Mouse (Mus musculus) cerebellum, adult 11 months (tissue): Measurements from ENCODE around the gene Tmem147.

Source experiments
- DNase-seq: peaks from one replicate; pipeline ENCODE4 v3.0.0; 2022

Tmem147 gene

DNA sequence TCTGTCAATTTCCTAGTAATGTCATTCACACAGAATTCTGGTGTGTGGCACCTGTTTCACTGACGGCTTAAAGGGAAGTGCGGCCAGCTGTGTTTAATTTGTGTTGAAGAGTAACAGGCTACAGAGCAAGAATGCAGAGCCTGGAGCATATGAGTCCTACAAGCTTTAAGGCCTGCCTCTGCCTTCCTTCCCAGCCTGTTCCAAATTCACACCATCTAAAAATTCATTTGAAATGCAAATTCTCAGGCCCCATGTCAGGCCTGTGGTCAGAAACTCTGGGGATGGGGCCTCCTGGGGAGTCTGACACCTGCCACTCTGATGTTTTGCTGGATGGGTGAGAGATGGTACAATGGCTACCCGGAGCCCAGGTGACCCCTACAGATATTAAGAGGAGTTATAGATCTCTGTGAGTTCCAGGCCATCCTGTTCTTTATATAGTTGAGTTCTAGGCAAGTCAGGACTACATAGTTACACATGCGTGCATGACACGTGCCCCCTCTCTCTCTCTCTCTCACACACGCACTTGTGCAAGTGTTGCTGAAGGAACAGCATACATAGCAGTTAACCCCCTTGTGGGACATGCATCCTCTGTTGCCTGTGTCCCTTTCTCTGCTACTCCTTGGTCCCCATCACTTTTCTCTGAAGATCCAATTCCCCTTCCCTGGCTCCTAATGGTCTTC, 5.9 kb downstream of the Tmem147 start:
- no peak for DNase-seq

DNA sequence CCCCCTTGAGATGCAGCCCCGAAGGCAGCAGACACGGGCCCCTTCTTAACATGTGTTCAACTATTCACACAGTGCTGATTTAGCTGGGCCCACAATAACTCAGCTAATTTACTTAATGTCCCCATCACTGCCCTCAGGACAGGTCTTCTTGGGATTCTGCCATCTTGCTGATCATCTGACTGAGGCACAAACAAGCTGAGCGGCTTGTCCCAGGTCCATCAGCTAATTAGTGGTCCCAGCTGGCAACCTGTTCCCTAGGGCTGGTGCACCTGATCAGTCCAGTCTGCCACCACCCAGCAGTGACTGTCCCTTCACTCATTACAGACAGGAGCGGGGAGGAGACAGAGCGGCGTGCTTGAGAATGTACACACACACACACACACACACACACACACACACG, 8.1 kb downstream of the Tmem147 start:
- DNase-seq: no peak

DNA sequence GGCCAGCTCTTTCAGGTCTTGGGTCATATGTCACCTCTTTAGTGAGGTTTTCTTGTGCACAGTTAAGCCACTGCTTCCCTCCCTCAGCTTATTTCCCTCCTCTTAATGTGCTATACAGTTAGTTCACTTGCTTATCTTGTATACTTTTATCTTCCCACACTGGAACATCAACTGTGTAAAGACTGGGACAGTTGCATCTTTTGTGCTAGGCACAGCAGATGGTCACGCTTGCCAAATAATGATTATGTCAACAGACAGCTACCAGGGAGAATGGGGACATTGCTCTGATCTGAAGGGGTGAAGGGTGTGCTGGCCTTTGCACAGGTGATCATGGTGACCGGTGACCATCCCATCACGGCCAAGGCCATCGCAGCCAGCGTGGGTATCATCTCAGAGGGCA, 9.7 kb downstream of the Tmem147 start:
- DNase-seq: no peak

DNA sequence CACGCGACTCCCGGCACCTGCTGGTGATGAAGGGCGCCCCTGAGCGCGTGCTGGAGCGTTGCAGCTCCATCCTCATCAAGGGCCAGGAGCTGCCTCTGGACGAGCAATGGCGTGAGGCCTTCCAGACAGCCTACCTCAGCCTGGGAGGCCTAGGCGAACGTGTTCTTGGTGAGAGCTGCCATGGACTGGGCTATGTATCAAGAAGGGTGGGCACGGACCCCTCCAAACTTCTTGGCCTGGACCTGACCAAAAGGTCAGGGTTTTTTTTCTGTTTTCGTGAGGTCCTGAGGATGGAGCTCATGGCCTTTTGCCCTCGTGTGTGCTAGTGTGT, 11.7 kb downstream of the Tmem147 start:
- DNase-seq: no peak

DNA sequence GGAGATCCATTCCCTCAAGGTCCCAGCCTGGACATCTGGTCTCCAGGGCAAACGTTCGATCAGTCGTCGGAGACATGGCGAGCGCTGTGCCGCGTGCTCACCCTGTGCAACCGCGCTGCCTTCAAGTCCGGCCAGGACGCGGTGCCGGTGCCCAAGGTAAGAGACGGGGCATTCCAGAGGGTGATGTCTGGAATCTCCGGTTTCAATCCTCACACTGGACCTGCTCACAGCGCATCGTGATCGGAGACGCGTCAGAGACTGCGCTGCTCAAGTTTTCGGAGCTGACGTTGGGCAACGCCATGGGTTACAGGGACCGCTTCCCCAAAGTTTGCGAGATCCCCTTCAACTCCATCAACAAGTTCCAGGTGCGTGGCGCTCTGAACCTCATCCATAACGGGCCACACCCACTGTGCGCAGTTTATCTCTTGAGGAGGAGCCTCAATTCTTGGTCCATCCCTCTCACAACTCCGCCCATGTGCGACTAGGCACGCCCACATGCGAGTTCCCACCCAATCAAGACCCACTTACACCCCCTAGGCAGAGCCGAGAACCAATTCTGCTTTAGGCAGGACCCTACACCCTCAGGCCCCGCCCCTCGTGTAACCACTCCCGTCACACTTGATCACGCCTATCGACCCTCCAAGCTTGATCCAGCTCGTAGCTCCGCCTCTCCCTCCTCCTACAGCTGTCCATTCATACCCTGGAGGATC, 12.2 kb downstream of the Tmem147 start:
- DNase-seq: no peak

DNA sequence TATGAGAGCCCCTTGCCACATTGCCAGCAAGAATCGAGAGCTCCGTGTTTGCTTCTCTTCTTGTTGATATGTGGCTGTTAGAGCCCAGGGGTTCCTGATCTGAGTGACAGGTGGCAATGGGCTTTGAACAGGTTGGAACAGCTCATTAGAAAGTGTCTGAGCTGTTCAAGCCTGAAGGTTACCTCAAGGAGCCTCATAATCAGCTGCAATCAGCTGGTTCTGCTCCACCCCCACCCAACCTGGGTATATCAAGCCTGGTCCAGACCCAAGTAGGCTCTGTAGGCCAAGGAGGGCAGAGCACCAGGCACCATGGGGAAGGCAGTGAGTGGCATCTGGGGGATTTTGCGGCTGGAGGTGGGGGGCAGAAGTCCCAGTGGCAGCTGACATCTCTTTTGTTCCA, 17.4 kb downstream of the Tmem147 start, which contains the start of gene Atp4a:
Gene Atp4a (plus strand): TSS at position 268 of the 400 bp plus-strand sequence.
- no peak for DNase-seq

DNA sequence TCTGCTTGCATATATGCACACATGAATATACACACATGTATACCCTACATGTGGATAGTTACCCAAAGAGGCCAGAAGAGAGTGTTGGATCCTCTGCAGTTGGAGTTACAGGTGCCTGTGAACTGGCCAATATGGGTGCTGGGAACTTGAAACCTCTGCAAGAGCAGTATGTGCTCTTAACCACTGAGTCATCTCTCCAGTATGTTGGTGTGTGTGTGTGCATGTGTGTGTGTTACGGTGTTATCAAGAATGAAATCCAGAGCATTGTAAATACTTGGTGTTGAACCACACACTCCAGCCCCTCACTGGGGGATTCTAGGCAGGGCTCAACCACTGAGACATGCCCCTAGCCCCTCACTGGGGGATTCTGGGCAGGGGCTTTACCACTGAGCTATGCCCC, 21.9 kb downstream of the Tmem147 start:
- DNase-seq: no peak

DNA sequence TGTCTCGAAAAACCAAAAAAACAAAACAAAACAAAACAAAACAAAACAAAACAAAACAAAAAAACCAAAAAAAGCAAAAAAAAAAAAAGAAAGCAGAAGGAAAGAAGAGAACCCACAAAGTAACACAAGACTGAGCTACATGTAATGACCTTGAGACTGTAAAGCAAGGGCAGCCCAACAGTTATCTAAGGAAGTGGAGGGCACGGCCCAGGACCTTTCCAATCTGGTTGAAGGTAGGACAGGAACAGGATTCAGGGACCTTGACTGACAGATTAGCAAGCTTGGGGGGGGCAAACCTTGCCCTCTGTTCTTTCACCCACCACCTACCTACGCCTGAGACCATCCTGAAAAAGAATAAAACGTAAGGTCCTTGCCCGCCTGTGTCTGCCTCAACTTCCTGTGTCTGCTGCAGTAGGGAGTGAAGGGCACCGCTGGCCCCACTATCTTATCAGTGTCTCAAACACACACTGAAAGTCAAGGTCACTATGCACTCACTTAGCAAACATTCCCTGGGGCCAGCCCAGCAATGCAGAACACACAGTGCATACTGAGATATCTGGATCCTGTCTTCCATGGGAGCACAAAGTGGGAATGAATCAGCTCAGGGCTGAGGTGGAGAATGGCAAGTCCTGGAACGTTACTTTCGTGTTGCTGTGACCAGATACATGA, 23.0 kb downstream of the Tmem147 start:
- DNase-seq: no peak

DNA sequence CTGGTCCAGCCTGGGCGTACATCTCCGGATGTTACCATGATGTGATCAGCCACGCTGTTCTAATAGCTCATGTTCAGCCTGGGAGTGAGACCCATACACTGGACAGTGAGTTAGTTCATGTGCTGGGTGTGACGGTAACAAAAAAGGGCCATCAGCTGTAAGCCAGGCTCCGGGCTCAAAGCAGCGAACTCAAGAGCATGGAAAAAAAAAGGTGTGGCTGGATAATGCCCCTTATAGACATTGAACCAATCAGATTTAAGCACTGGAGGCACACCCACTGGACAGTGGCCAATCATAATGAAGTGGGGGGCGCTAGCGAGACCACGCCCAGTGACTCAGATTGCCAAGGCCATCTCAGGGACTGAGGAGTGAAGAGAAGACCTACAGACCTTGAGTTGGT, 30.8 kb downstream of the Tmem147 start, which contains the start of gene 2200002J24Rik:
Gene 2200002J24Rik (plus strand): TSS at position 338 of the 400 bp plus-strand sequence.
- DNase-seq: no peak

DNA sequence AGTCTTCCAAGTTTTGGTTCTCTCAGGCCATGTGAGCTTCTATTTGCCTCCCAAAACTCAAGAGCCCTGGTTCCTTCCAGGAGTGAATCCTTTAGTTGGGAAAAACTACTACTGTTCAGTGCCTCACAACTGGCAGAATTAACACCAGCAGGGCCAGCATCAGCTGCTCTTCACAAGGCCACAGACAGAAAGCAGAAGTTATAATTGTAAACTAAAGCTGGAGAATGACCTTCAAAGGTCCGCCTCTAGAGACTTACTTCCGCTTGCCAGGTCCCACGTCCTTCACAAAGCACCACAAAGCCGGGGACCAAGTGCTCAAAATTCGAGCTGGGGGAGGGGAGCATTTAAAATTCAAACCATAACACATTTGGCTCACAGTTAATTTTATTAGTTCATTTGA, 31.2 kb downstream of the Tmem147 start:
- DNase-seq: no peak

DNA sequence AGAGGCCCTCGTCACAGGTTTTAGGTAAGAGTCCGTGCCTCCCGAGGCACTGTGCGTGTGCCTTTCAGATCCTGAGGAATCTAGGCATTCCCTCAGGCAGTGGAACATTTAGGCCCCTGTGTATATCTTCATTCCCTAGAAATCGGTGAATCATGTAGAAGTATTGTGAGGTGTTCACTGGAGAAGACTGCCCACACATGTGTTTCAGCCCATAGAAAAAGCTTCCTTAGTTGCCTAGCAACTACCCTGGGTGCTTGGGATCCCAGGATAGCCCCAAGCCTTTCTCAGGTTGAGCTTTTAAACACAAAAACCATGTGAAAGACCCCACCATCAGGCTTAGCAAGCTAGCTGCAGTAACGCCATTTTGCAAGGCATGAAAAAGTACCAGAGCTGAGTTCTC, 41.0 kb downstream of the Tmem147 start:
- no peak for DNase-seq

DNA sequence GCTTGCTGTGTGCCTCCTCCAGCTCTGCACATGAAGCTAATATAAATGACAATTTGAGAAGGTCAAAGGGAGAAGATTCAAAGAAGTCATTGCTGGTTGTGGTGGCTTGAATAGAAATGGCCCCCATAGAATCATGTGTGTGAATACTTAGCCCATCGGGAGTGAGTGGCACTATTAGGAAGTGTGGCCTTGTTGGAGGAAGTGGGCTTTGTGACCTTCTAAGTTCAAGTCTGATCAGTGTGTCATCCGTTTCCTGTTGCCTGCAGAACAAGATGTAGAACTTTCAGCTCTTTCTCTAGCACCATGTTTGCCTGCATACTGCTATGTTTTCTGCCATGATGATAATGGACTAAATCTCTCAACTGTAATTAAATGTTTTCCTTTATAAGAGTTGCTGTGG, 45.9 kb downstream of the Tmem147 start:
- no peak for DNase-seq

DNA sequence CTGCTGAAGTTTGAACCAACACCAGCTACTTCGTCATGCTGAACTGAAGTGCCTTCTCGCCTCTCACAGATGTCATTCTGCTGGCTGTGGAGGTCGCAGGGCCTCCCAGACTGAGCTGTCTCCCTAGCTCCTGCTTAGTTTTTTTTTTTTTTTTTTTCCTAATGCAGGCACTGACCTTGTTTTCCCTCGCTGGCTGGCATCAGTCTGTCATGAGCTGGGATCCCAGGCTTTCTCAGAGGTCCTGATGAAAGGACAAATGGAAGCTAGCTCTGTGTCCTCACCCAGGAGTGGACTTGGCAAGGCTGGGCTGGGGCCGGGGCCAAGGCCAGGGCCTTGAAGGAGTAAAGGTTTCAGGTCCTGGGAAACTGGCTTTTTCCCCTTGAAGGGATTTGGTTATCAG, 47.4 kb downstream of the Tmem147 start:
- no peak for DNase-seq

DNA sequence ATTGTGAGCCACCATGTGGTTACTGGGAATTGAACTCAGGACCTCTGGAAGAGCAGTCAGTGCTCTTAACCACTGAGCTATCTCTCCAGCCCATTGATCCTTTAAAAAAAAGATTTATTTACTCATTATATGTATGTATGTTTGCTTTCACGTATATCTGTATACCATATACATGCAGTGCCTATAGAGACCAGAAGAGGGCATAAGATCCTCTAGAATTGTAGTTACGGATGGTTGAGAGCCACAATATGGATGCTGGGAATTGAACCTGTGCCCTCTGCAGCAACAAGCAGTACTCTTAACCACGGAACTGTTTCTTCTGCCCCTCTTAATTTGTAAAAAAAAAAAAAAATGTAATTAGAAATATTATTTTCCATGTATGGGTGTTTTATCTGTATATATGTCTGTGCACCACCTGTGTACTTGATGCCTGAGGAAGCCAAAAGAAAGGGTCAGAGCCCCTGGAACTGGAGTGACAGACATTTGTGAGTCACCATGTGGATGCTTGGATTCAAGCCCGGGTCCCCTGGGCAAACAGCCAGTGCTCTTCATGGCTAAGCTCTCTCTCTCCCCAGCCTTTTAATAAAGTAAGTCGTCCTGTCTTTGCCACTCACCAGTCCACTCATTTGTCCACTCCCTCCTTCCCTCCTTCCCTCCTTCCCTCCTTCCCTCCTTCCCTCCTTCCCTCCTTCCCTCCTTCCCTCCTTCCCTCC, 50.9 kb downstream of the Tmem147 start:
- no peak for DNase-seq
